Mouse (Mus musculus) kidney, adult 2 months (tissue): ENCODE measurements around the gene Prex1.

Source experiments
- CTCF ChIP-seq: fragments of 200-500 bp; conservative IDR thresholded peaks from 2 replicates; pipeline ENCODE4 v1.5.1; 2011; ENCODE audit warnings: low read depth, mild to moderate bottlenecking, control low read depth, low read length, moderate library complexity, mixed read lengths; ENCODE audit not compliant: insufficient read depth, insufficient read length
- POLR2A ChIP-seq: fragments of 200-500 bp; IDR thresholded peaks from one replicate; pipeline ENCODE4 v1.6.1; 2011; ENCODE audit warnings: low read depth, low read length, control low read depth

DNA sequence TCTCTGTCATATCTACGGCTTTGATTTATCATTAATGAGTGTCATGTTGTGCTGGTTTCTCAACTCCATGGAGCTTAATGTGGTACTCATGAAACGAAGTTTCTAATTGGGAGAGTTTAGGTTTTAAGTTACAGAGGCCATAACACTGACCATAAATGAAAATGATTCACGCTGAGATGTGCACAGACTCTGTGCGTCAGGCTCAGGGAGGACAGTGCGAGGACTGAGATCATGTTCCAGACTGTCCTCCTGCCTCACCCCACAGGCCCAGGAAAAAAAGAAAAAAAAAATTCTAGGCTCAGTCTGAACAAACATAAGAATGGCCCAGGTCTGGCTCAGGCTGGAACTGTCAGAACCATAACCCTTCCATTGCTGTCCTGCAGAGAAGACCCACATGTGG, 133.8 kb downstream of the Prex1 start:
- no peak for TF ChIP-seq CTCF
- no peak for TF ChIP-seq POLR2A
